Mouse (Mus musculus): ENCODE measurements around the gene Prkcsh. TPM values are rescaled to one million over a fixed set of nuclear protein-coding genes. Genes with fewer than 3 reads are reported as not detected.

The Prkcsh gene
- total RNA-seq, 2 experiments from 2014 or later, result 58.7 to 64.6 TPM

DNA sequence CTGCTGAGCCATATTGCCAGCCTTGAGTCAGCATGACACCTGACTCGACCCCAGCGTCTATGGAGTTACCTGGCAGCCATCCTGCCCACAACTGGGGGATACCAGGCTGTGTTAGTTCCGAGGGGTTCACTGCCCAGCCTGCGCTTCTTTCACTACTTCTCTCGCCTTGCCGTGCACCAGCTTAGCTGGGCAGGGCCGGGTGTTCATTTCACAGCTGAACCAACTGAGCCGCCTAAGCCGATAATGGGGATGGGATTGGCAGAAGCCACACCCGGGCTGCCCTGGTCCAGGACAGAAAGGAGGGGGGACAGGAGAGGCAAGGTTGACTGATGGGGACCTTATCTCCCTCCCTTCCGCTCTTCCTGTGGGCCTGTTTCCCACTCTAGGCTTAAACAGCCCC lies 46.7 kb downstream of the Prkcsh start:
- DNase-seq, result no peak

DNA sequence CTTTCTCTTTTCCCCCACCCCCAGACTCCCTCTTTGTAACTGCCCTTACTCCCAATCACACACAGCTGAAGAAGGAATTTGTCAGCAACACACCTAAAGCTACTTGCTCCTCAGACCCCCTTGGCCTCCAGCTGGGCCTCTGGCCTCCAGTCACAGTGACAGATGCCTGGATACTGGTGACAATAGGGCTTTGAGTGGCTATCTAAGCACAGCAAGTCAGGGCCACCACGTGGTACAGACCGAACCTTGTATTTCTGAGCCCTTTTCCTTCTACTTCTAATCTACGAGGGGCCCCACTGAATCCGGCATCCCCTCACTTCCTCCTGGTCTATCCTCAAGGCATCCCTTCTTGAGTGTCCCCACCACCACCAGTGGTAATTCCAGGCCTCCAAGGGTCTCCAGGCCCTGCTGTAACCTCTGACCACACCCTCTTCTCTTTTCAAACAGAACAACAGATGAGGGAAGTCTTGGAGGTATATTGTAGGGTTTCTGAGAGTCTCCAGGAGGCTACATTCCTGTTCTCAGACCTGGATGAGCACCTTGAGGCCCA lies 47.2 kb downstream of the Prkcsh start:
- DNase-seq, result no peak

DNA sequence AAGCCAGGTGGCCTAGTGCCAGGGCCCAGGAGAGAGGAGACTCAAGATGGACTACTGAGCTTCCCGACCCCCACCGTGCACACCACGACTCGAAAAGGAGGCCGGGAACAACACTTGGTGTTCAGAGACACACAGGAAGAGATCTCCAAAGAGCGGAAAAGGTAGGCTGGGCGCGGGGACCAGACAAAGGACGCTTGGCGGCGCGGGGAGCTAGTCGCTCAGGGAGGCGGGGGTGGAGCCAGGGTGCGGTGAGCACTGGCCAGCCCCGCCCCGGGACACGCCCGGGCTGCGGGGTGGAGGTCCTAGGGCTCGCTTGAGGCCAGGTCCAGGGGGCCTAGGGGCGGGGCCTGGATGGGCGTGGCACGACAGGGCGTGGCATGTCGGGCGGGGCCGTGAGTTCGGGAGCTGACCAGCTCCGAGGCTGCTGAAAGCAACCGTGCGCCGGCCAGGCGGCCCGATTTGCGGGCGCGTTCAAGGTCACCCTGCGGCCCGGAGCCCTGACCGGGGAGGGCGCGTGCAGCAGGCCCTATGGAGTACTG lies 47.8 kb downstream of the Prkcsh start:
- peak; percentile 22 to 35 for DNase-seq

DNA sequence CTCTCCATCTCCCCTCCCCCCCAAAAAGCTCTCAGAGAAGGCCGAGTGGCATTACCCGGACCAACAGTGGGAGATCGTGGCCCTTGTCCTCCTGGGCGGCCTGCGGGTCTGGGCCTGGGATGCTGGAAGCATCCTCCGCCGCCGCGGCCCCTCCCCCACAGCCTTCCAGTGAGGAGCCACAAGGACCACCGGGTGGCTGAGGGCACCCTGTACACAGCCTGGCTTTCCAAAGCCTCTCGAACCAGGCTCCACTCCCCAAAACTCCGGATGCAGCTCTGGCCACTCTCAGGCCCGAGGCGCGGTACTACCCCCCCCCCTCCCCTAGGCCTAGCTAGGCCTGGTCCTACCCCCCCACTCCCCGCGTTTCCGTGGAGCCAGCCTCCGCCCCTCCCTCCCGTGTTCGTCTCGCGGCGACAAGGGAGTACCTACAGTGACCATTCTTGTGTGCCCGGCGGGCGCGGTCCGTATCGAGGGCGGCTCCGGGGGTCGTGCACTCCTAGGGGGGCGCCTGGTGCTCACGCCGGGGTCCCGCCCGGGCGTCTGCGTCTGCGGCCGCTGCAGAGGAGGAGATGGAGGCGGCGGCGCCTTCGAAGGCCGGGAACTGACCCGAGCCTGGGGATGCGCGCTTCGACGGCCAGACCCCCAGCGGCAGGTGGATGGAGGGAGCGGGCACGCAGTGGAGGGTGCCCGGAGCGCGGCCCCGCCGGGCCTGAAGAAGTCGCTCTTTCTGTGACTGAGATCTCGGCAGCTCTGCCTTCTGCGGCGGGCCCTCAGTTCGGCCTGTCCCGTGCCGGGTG lies 48.8 kb downstream of the Prkcsh start:
- DNase-seq, result no peak

DNA sequence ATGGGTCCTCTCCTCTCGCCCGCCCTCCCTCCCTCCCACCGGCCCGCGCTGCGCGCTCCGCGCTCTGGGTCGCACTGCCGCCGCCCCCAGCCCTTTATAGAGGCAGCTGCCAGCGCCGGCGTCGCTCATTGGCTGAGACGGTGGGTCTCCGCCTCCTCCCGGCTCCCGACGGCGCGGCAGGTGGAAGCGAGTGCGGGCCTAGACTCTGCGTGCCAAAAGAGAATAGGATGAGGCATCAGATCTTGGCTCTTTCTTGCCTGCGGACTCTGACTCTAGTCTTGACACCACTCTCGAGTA lies 49.3 kb downstream of the Prkcsh start, which contains the start of gene Elavl3:
TSS of gene Elavl3 (minus strand) at position 66 of the 297 bp plus-strand sequence.
- DNase-seq, result no peak

DNA sequence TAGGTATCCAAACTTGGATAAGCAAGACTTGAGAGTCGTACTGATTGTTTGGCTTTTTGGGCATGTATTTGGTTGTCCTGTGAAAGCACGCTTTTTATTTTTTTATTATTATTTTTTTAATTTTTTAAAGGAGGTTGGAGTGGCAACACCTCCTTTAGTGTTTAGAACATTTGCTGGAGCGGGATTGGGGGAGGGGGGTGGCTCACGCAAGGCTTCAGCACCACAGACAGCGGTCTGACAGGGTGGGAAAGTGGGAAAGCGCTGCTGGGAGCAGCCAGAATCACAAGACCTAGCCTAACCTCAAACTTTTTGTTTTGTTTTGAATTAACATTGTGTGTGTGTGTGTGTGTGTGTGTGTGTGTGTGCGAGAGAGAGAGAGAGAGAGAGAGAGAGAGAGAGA lies 51.1 kb downstream of the Prkcsh start:
- DNase-seq, result no peak

DNA sequence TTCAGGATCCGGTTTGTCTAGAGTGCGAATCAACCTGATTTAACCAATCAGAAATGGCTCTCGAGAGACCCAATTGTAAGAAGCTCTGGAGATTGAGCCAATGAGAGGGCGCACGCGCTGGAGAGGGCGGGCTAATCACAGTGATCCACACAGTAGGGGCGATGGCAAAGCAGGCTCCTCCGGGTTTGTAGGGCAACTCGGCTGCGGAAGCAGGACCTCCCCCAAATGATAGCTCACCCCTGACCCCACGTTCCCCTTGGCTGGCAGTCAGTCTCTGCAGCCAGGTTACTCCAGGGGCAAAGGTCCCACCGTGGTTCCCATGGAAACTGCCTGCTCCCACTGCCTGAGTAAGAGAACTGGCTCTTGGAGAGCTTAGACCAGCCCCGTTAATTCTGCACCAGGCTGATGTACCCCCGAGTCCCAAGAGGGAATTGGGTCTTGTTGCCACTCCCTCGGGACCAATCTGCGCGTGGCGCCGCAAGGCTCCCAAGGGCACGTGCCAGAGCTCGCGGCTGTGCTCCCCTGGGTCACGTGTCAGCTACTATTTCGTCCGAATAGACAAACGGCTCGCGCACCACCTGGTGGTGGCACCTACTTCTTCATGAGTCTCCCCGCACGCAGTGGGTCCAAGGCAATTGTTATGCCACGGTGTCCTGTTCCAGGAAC lies 51.9 kb downstream of the Prkcsh start:
- peak; percentile 54 to 58 for DNase-seq

DNA sequence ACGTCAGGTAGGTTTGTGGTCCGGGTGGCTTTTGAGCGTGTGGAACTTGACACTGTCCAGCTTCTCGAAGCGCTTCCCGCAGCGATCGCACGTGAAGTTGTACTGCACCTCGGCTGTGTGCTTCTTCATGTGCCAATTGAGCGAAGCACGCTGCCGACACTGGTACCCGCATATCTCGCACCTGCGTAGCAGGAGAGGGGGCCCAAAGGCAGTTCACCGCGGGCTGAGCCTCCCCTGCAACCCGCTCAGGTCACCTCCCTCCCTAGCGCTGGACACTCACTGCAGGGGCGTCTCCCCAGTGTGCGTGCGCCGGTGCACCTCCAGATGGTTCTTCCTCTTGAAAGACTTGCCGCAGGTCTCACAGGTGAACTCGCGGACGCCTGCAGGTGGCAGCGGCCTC lies 53.1 kb downstream of the Prkcsh start:
- DNase-seq, result no peak

DNA sequence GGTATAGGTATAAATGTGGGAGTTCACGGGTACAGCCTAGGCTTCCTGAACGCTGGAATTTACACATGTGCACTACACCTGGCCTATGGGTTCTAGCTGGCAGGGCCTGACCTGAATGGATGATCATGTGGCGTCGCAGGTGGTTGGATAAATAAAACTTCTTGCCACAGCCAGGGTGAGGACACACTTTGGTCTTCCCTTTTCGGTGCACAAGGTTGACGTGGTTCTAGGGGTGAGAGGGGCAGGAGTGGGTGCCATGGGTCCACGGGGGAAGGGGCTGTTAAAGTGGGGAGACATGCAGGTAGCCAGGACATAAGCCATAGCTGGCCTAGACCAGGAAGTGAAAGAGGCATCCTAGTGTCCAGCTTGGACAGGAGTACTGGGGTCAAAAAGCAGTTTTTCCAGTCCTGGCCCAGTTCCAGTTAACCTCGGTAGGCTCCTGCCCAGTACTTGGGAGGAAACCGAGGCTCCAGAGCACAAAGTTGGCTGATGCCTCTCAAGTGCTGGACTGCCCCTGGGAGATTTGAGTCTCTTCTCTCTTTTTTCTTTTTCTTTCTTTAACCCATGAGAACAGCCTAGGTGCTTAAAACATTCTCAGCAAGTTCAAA lies 53.8 kb downstream of the Prkcsh start:
- DNase-seq, result no peak

DNA sequence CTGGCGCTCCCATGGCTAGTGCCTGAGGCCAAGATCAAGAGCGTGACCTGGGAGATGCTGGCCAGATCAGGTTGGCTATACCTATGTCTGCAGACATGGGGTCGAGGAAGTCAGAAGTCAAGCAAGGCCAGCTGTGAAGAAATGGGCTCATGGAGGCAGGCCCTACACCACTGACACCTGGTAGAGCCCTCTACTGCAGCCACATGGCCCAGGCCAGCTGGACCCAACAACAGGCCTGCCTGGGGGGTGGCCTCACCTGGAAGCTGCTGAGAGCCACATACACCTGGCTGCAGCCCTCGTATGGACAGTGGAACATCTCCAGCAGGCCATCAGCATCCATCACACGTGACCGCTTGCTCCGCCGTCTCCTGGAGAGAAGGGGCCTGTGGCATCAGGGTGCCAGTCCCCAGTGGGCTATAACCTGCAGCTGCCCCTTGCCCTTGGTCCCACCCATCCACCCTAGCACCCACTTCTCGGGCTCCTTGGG lies 54.5 kb downstream of the Prkcsh start:
- DNase-seq, result no peak

DNA sequence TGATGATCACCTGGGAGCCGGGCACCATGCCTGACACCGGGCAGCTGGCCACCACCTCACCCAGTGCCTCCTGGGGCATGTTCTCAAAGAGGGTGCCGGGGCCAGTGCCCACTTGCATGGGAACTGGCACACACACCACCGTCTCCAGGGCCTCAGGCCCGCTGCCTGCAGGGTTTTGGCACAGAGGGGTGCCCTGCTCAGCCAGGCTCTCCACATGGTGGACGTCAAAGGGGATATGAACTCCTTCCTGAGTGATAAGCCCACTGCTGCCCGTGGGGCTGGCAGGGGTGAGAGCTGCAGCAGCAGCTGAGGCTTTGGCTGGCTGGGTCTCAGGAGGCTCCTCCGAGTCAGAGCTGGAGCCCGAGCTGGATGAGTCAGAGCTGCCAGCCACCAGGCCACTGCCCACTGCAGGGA lies 55.4 kb downstream of the Prkcsh start:
- DNase-seq, result peak; percentile 72 to 80

DNA sequence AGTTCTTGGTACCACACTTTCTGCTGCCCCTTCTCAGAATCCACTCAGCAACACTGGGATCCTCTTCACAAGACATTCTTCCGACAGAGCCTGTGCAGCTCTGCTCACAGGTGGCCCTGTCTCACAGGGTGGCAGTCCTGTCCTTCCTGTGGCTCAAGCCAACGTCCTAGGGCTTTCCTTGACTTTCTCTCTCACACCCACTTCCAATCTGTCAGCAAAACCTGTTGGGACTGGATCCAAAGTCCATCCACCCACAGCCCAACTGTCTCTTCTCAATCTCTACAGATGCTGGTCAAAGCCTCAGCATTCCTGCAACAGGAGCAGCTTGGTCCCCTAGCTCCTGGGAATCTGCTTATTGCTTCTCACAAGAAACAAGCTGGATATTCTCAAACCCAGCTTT lies 58.7 kb downstream of the Prkcsh start:
- no peak for DNase-seq

Other genes with a start within 250 kb of the Prkcsh start
- gene Spc24, start 242.5 kb upstream of the Prkcsh start, total RNA-seq (2021), result 1 to 10 TPM; 4.7 to 6.4 TPM
- gene Kank2, start 204.1 kb upstream of the Prkcsh start, total RNA-seq (2021), result 10 to 100 TPM; 58.1 to 60.8 TPM
- under 1 TPM in 1 of 2 experiments, not detected in 1; 0.69 TPM for gene Angptl8, start 167.3 kb upstream of the Prkcsh start, total RNA-seq (2021)
- gene Dock6, start 150.2 kb upstream of the Prkcsh start, total RNA-seq (2021), result 10 to 100 TPM; 24.3 to 24.6 TPM
- gene Rab3d, start 84.6 kb upstream of the Prkcsh start, total RNA-seq (2021), result 10 to 100 TPM; 16.2 to 18.2 TPM
- 1 to 10 TPM; 3.7 to 6.0 TPM for gene Ccdc159, start 75.3 kb upstream of the Prkcsh start, total RNA-seq (2021)
- 10 to 100 TPM; 72.7 to 81.2 TPM for gene Tmem205, start 75.2 kb upstream of the Prkcsh start, total RNA-seq (2021)
- gene Plppr2, start 65.8 kb upstream of the Prkcsh start, total RNA-seq (2021), result 1 to 10 TPM; 2.4 to 3.0 TPM
- 1 to 10 TPM; 7.6 to 7.8 TPM for gene Swsap1, start 47.1 kb upstream of the Prkcsh start, total RNA-seq (2021)
- 1 to 10 TPM in 1 of 2 experiments, under 1 TPM in 1; 0.84 to 2.1 TPM for gene Epor, start 39.3 kb upstream of the Prkcsh start, total RNA-seq (2021)
- 1 to 10 TPM; 4.8 to 7.1 TPM for gene Rgl3, start 13.4 kb upstream of the Prkcsh start, total RNA-seq (2021)
- gene Ccdc151, start 172 bp upstream of the Prkcsh start, total RNA-seq (2021), result under 1 TPM in 1 of 2 experiments, not detected in 1; 0.31 TPM
- gene Elavl3, start 49.2 kb downstream of the Prkcsh start, total RNA-seq (2021), result under 1 TPM in 1 of 2 experiments, not detected in 1; 0.26 TPM
- gene Gm49318, start 68.5 kb downstream of the Prkcsh start, total RNA-seq (2021), result under 1 TPM in 1 of 2 experiments, not detected in 1; 0.55 TPM
- gene Zfp653, start 68.6 kb downstream of the Prkcsh start, total RNA-seq (2021), result 1 to 10 TPM; 3.8 to 3.9 TPM
- gene Ecsit, start 82.6 kb downstream of the Prkcsh start, total RNA-seq (2021), result 100 to 1,000 TPM; 105 to 108 TPM
- gene Cnn1, start 96.4 kb downstream of the Prkcsh start, total RNA-seq (2021), result 1 to 10 TPM; 7.1 to 9.8 TPM
- gene Elof1, start 114.4 kb downstream of the Prkcsh start, total RNA-seq (2021), result 10 to 100 TPM; 35.2 to 36.2 TPM
- 10 to 100 TPM in 1 of 2 experiments, 1 to 10 TPM in 1; 1.9 to 12.3 TPM for gene Acp5, start 132.9 kb downstream of the Prkcsh start, total RNA-seq (2021)
- gene Pigyl, start 154.0 kb downstream of the Prkcsh start, total RNA-seq (2021), result 10 to 100 TPM; 43.8 to 55.1 TPM
- under 1 TPM; 0.13 to 0.15 TPM for gene Zfp872, start 185.3 kb downstream of the Prkcsh start, total RNA-seq (2021)
- 10 to 100 TPM; 22.6 to 24.1 TPM for gene Zfp809, start 222.9 kb downstream of the Prkcsh start, total RNA-seq (2021)

Data from heart, adult 18-20 months (tissue).